Mouse (Mus musculus) midbrain, embryonic 10.5 days (tissue): Measurements from ENCODE around the gene Kdm4b. TPM values are rescaled to one million over a fixed set of nuclear protein-coding genes. Genes with fewer than 3 reads are reported as not detected.

Experiments
- DNase-seq: peaks from one replicate; pipeline ENCODE4 v3.0.0-alpha.2; 2017; ENCODE audit warnings: low spot score
- H3K27ac ChIP-seq: fragments of 300-500 bp; sonication (generic); replicated peaks from 2 replicates; pipeline ENCODE4 v1.5.1; 2016; ENCODE audit warnings: mild to moderate bottlenecking
- H3K27me3 ChIP-seq: fragments of 300-500 bp; sonication (generic); 2 replicates; pipeline ENCODE4 v1.6.1; 2016; ENCODE audit warnings: low read depth, mild to moderate bottlenecking; ENCODE audit not compliant: poor library complexity, severe bottlenecking
- H3K36me3 ChIP-seq: fragments of 300-500 bp; sonication (generic); 2 replicates; pipeline ENCODE4 v1.6.1; 2016; ENCODE audit warnings: mild to moderate bottlenecking, moderate library complexity
- H3K4me1 ChIP-seq: fragments of 300-500 bp; sonication (generic); 2 replicates; pipeline ENCODE4 v1.6.1; 2016
- H3K4me3 ChIP-seq: fragments of 300-500 bp; sonication (generic); 2 replicates; pipeline ENCODE4 v1.5.1; 2016; ENCODE audit warnings: mild to moderate bottlenecking, moderate library complexity
- H3K9me3 ChIP-seq: fragments of 300-500 bp; sonication (generic); replicated peaks from 2 replicates; pipeline ENCODE4 v1.6.1; 2016; ENCODE audit warnings: mild to moderate bottlenecking
- WGBS: fragments of 180-500 bp; shearing (Covaris S2); methylation state at CpG from one replicate; pipeline ENCODE4 v1.1.7; 2016; 5-methylcytosine and 5-hydroxymethylcytosine counted together
- polyA plus RNA-seq: library from polyadenylated mRNA; unstranded; fragments of >200 nt; fragmentation: Nextera tagmentation; extraction: Ambion mirVana; gene quantifications from 2 replicates; pipeline ENCODE4 v1.2.1, GENCODE M21; 2016

Kdm4b gene
- polyA plus RNA-seq, 1 experiment from 2014 or later: 45.2 TPM

GRCm38 (mm10) chr17:56408965-56409625 lies 83.2 kb downstream of the Kdm4b start:
- no peaks in the 10 kb centered on the region for H3K9me3 ChIP-seq
- H3K4me3 ChIP-seq: no peak overlapping the region
- no peak for DNase-seq
- peaks cover 32% of the 10 kb centered on the region for H3K4me1 ChIP-seq
- H3K27me3 ChIP-seq: no peaks in the 10 kb centered on the region
- H3K36me3 ChIP-seq: peaks cover 68% of the 10 kb centered on the region
- peak overlapping the region; percentile 49; the same call in 1 of the 2 replicates for H3K27ac ChIP-seq
- 59% methylated on average over 13 of the region's 13 CpGs for WGBS

GRCm38 (mm10) chr17:56409759-56410158 lies 83.9 kb downstream of the Kdm4b start:
- H3K4me1 ChIP-seq: peaks cover 32% of the 10 kb centered on the region
- no peak overlapping the region for H3K4me3 ChIP-seq
- DNase-seq: no peak
- H3K27ac ChIP-seq: peak overlapping the region; percentile 49; the same call in 1 of the 2 replicates
- no peaks in the 10 kb centered on the region for H3K9me3 ChIP-seq
- peaks cover 68% of the 10 kb centered on the region for H3K36me3 ChIP-seq
- WGBS: 39% methylated on average over 8 of the region's 8 CpGs
- H3K27me3 ChIP-seq: no peaks in the 10 kb centered on the region

- peaks cover 72% of the 10 kb centered on the region for H3K36me3 ChIP-seq
Observed at GRCm38 (mm10) chr17:56411437-56411836, 85.6 kb downstream of the Kdm4b start.

GRCm38 (mm10) chr17:56413113-56413512 lies 87.3 kb downstream of the Kdm4b start:
- peaks cover 14% of the 10 kb centered on the region for H3K4me1 ChIP-seq
- 82% methylated on average over 13 of the region's 13 CpGs for WGBS

More at GRCm38 (mm10) chr17:56411437-56411836, 85.6 kb downstream of the Kdm4b start:
- no peak overlapping the region for H3K27ac ChIP-seq
- H3K4me1 ChIP-seq: peaks cover 30% of the 10 kb centered on the region
- no peak for DNase-seq
- WGBS: 94% methylated on average over 7 of the region's 7 CpGs
- H3K4me3 ChIP-seq: no peak overlapping the region
- no peaks in the 10 kb centered on the region for H3K27me3 ChIP-seq
- no peaks in the 10 kb centered on the region for H3K9me3 ChIP-seq

GRCm38 (mm10) chr17:56414785-56415184 lies 88.9 kb downstream of the Kdm4b start:
- no peaks in the 10 kb centered on the region for H3K9me3 ChIP-seq
- no peak overlapping the region for H3K27ac ChIP-seq
- peaks cover 100% of the 10 kb centered on the region for H3K36me3 ChIP-seq
- no peak for DNase-seq
- H3K4me1 ChIP-seq: peaks cover 4% of the 10 kb centered on the region
- H3K4me3 ChIP-seq: no peak overlapping the region
- 97% methylated on average over 9 of the region's 9 CpGs for WGBS
- no peaks in the 10 kb centered on the region for H3K27me3 ChIP-seq

More at GRCm38 (mm10) chr17:56413113-56413512, 87.3 kb downstream of the Kdm4b start:
- no peaks in the 10 kb centered on the region for H3K27me3 ChIP-seq
- no peaks in the 10 kb centered on the region for H3K9me3 ChIP-seq
- no peak overlapping the region for H3K27ac ChIP-seq
- peaks cover 89% of the 10 kb centered on the region for H3K36me3 ChIP-seq
- H3K4me3 ChIP-seq: no peak overlapping the region
- no peak for DNase-seq

- H3K27me3 ChIP-seq: no peaks in the 10 kb centered on the region
- WGBS: 89% methylated on average over 12 of the region's 12 CpGs
- H3K4me3 ChIP-seq: no peak overlapping the region
- H3K36me3 ChIP-seq: peaks cover 98% of the 10 kb centered on the region
- no peak for DNase-seq
- H3K9me3 ChIP-seq: no peaks in the 10 kb centered on the region
- no peak overlapping the region for H3K27ac ChIP-seq
- no peaks in the 10 kb centered on the region for H3K4me1 ChIP-seq
Observed at GRCm38 (mm10) chr17:56418304-56418703, 92.4 kb downstream of the Kdm4b start.

- WGBS: 98% methylated on average over 2 of the region's 2 CpGs
- Histone ChIP-seq H3K9me3 (no peaks in the 10 kb centered on the region), H3K36me3 (peaks cover 98% of the 10 kb centered on the region)
Observed at GRCm38 (mm10) chr17:56420022-56420421, 94.2 kb downstream of the Kdm4b start.

GRCm38 (mm10) chr17:56424726-56425583 lies 99.1 kb downstream of the Kdm4b start:
- WGBS: 11% methylated on average over 77 of the region's 77 CpGs
- Histone ChIP-seq H3K36me3 (peaks cover 94% of the 10 kb centered on the region), H3K9me3 (no peaks in the 10 kb centered on the region), H3K27me3 (peaks cover 42% of the 10 kb centered on the region), H3K4me1 (peaks cover 21% of the 10 kb centered on the region), H3K27ac (peak overlapping the region; percentile 83), H3K4me3 (peak overlapping the region; percentile 65)
- peak; percentile 67 for DNase-seq

More at GRCm38 (mm10) chr17:56420022-56420421, 94.2 kb downstream of the Kdm4b start:
- H3K4me1 ChIP-seq: peaks cover 4% of the 10 kb centered on the region
- no peak overlapping the region for H3K4me3 ChIP-seq
- no peak for DNase-seq
- H3K27ac ChIP-seq: no peak overlapping the region
- peaks cover 6% of the 10 kb centered on the region for H3K27me3 ChIP-seq

GRCm38 (mm10) chr17:56425584-56425914 lies 99.7 kb downstream of the Kdm4b start:
- WGBS: under 1% methylated on average over 47 of the region's 47 CpGs
- peaks cover 21% of the 10 kb centered on the region for H3K4me1 ChIP-seq
- peak overlapping the region; percentile 83 for H3K27ac ChIP-seq
- no peaks in the 10 kb centered on the region for H3K9me3 ChIP-seq
- H3K4me3 ChIP-seq: peak overlapping the region; percentile 65
- H3K36me3 ChIP-seq: peaks cover 90% of the 10 kb centered on the region
- peak; percentile 83 for DNase-seq
- peaks cover 42% of the 10 kb centered on the region for H3K27me3 ChIP-seq

GRCm38 (mm10) chr17:56425941-56426340 lies 100.1 kb downstream of the Kdm4b start:
- H3K9me3 ChIP-seq: no peaks in the 10 kb centered on the region
- peaks cover 90% of the 10 kb centered on the region for H3K36me3 ChIP-seq
- peak overlapping the region; percentile 83 for H3K27ac ChIP-seq
- H3K4me3 ChIP-seq: peak overlapping the region; percentile 65
- peaks cover 42% of the 10 kb centered on the region for H3K27me3 ChIP-seq
- 32% methylated on average over 3 of the region's 3 CpGs for WGBS
- H3K4me1 ChIP-seq: peaks cover 21% of the 10 kb centered on the region
- no peak for DNase-seq

- H3K36me3 ChIP-seq: peaks cover 91% of the 10 kb centered on the region
Observed at GRCm38 (mm10) chr17:56427857-56428256, 102.0 kb downstream of the Kdm4b start.

GRCm38 (mm10) chr17:56431582-56431981 lies 105.7 kb downstream of the Kdm4b start:
- no peak overlapping the region for H3K27ac ChIP-seq
- H3K27me3 ChIP-seq: peaks cover 23% of the 10 kb centered on the region
- DNase-seq: no peak
- H3K36me3 ChIP-seq: peaks cover 95% of the 10 kb centered on the region
- peaks cover 2% of the 10 kb centered on the region; the same call in 1 of the 2 replicates for H3K9me3 ChIP-seq
- WGBS: 96% methylated on average over 3 of the region's 3 CpGs
- H3K4me1 ChIP-seq: peaks cover 2% of the 10 kb centered on the region; the same call in 1 of the 2 replicates
- H3K4me3 ChIP-seq: no peak overlapping the region

More at GRCm38 (mm10) chr17:56427857-56428256, 102.0 kb downstream of the Kdm4b start:
- Histone ChIP-seq H3K9me3 (no peaks in the 10 kb centered on the region), H3K4me3 (no peak overlapping the region), H3K27ac (no peak overlapping the region), H3K4me1 (peaks cover 21% of the 10 kb centered on the region), H3K27me3 (peaks cover 42% of the 10 kb centered on the region)
- no peak for DNase-seq
- 84% methylated on average over 28 of the region's 28 CpGs for WGBS
